Mouse (Mus musculus) liver, adult 2 months (tissue): ENCODE measurements around the gene Ddr2.

Experiments
- CTCF ChIP-seq: fragments of 200-500 bp; IDR thresholded peaks from 2 replicates; pipeline ENCODE4 v1.5.1; 2011; ENCODE audit warnings: low read depth, low read length, control low read depth
- POLR2A ChIP-seq: fragments of 200-500 bp; IDR thresholded peaks from 2 replicates; pipeline ENCODE4 v1.6.1; 2011; ENCODE audit warnings: low read length, control low read depth; ENCODE audit not compliant: insufficient read depth; ENCODE audit errors: extremely low read depth

GRCm38 (mm10) chr1:170142256-170142871 is 31.8 kb upstream of the Ddr2 start:
- TF ChIP-seq CTCF (no peak), POLR2A (no peak)
